Mouse (Mus musculus) gastrocnemius, postnatal 4 days (tissue): ENCODE data around the gene Cinp. TPM values are rescaled to one million over a fixed set of nuclear protein-coding genes. Genes with fewer than 3 reads are reported as not detected.

ENCODE experiments used
- DNase-seq, 2 experiments: peaks; one replicate each; pipeline ENCODE4 v3.0.0; 2021 to 2022; ENCODE audit warnings: low spot score in 2 of 2, mixed read lengths in 2 of 2
- total RNA-seq, 2 experiments: library from RNA; stranded (reverse); gene quantifications; 2 replicates each; pipeline ENCODE4 v1.2.3; 2021

The Cinp gene
- total RNA-seq, 2 experiments from 2014 or later = 40.5 to 41.9 TPM

DNA sequence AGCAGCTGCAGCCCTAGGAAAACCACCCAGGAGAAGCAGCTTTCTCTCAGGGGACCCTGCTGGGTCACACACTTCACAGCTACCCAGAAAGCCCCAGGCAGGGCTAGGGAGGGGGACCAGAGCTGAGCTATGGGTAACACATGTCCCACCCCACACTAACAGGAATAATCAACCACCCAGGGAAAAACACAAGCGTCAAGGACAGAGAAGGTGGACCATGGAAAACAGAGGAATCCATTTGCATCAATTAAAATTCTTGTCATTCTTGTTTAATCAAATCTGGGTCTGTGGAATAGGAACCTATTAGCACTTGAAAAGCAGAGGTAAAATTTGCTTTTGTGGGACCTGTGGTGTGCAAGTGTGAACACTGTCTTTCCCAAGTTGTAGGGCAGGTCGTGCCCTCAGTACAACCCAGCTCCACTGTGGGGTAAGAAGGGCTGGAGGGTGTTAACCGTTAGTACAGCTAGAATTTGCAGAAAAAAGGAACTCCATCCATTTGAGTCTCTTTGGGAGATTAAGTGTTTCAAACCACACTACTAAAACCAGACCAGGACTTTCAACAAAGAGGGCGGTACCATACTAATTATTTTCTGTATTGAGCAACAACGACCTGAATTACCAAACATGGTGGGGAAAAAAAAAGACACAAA lies 51.6 kb downstream of the Cinp start:
- no peak for DNase-seq

- DNase-seq = no peak
Measured at GRCm38 (mm10) chr12:110836729-110837128, 52.2 kb downstream of the Cinp start.

DNA sequence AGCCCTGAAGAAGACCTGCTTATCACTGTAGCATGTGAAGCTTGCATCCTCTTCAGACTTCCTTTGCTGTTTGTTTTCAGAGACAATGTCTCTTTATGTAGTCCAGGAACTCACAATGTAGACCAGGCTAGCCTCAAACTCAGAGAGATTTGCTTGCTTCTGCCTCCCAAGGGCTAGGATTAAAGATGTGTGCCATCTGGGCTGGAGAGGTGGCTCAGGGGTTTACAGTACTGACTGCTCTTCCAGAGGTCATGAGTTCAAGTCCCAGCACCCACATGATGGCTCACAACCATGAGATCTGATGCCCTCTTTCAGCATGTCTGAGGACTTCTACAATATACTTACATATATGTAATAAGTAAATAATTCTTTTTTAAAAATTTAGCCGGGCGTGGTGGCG lies 53.8 kb downstream of the Cinp start:
- DNase-seq = no peak

DNA sequence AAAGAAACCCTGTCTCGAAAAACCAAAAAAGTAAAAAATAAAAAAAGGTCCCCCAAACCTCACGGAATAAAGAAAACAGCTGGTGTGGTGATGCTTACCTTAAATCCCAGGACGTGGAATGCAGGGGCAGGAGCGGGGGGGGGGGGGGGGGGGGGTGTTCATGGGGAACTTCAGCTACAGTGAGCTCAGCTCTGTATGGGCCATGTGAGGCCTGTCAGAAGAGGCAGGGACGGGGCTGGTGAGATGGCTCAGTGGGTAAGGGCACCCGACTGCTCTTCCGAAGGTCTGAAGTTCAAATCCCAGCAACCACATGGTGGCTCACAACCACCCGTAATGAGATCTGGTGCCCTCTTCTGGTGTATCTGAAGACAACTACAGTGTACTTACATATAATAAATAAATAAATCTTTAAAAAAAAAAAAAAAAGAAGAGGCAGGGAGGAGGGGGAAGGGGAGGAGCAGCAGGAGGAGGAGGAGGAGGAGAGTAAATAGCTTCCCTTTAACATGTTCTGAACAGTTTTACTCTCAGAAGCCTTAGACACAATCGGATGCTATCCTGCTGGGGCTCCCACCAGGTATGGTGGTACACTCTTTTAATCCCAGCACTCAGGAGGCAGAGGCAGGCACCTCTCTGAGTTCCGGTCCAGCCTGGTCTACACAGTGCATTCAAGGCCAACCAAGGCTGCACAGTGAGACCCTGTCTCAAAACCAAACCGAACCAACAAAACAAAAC lies 58.5 kb downstream of the Cinp start:
- no peak for DNase-seq

- DNase-seq = no peak
Measured at GRCm38 (mm10) chr12:110828908-110829307, 60.0 kb downstream of the Cinp start.

Other genes starting within 250 kb of the Cinp start
- not detected for gene 1700001K19Rik, start 206.5 kb downstream of the Cinp start, total RNA-seq
- 100 to 1,000 TPM; 127 to 147 TPM for gene Hsp90aa1, start 186.4 kb downstream of the Cinp start, total RNA-seq
- 10 to 100 TPM; 24.6 to 34.2 TPM for gene Wdr20, start 151.2 kb downstream of the Cinp start, total RNA-seq
- under 1 TPM; 0.34 to 0.91 TPM for gene Mok, start 48.2 kb downstream of the Cinp start, total RNA-seq
- gene Zfp839, start 38.9 kb downstream of the Cinp start, total RNA-seq = 1 to 10 TPM; 7.4 to 8.0 TPM
- gene Tecpr2, start 119 bp upstream of the Cinp start, total RNA-seq = 1 to 10 TPM; 4.8 to 5.4 TPM
- gene Ankrd9, start 89.9 kb upstream of the Cinp start, total RNA-seq = 10 to 100 TPM; 12.9 to 17.5 TPM
- gene Rcor1, start 150.2 kb upstream of the Cinp start, total RNA-seq = 10 to 100 TPM; 27.1 to 27.2 TPM